In the genomic region with DNA sequence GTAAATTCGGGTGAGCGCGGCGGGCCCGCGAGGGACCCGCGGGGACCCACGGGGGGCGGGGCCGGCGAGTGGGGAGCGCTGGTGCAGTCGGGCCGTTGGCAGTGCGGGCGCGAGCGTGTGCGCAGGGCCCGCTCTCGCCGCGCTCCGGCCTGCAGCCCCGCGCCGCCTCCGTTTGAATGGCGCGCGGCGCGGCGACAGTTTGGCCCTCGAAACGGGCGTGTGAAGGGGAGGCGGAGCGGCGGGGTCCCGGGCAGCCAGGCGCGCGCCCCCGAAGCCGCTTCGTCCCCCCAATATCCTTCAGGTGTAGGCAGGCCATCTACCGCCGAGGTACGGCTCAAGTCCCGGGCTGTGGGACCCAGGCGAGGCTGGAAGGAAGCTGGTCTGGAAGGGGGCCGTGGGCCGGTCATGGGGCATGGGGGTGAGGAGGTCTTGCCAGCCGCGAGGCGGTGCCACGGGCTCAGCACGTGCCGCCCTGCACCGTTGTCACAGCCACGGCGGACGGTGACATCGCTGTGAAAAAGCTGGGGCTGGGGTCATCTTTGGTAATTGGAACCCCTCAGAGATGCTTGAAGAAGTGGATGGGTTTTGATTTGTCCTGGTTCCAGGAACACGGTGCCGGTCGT, we compare ENCODE assay signal across 1 mouse cellular context.
TF ChIP-seq lines count a peak whose summit lies in the region.

No protein-coding gene starts in this region.

TF ChIP-seq in MEL, 35 proteins besides CTCF, POLR2A, EP300 and RAD21 (continued from another document):
- no peak; the same call in 1 of the 2 replicates for TF ChIP-seq MAZ (IDR thresholded peaks at IDR 0.05; ENCODE audit: low read depth, low read length)
- TF ChIP-seq CHD1 (IDR thresholded peaks at IDR 0.05; ENCODE audit: low read depth, low read length) = no peak
- TF ChIP-seq POLR2AphosphoS2 (IDR thresholded peaks at IDR 0.05; ENCODE audit: low read length) = no peak
- no peak for TF ChIP-seq MYB (IDR thresholded peaks at IDR 0.05; ENCODE audit: low read depth, low read length)
- no peak for TF ChIP-seq POLR2AphosphoS5 (IDR thresholded peaks at IDR 0.05; ENCODE audit: borderline replicate concordance, low read depth, low read length)
- no peak for TF ChIP-seq MAFK (IDR thresholded peaks at IDR 0.05; ENCODE audit: borderline replicate concordance, low read depth, low read length)
- no peak for TF ChIP-seq TCF12 (IDR thresholded peaks at IDR 0.05; ENCODE audit: low read depth, low read length)
- TF ChIP-seq NELFE (IDR thresholded peaks at IDR 0.05; ENCODE audit: low read depth, low read length) = peak; percentile 76; the same call in 1 of the 2 replicates
